Mouse (Mus musculus): ENCODE data around the gene Ctbp2. TPM values are rescaled to one million over a fixed set of nuclear protein-coding genes. Genes with fewer than 3 reads are reported as not detected.

The Ctbp2 gene
- total and polyA plus RNA-seq, 3 experiments = 74.9 to 90.7 TPM; not detected in 1

DNA sequence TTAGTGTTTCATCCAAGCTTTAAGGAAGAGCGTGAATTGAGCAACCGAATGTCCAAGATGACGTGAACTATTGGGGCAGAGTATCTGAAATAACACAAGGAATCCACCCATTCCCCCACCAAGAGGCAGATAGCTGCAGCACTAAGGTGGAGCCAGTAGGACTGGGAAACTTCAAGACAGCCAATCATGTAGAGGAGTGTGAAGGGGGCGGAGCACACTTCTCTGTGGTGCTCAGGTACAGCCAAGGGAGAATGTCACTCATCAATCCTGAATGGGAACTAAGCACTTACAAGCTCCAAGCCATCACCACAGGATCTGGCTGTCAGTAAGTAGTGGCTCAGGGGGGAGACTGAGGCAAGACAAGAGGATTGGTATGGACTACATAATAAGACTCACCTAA, 33.5 kb downstream of the Ctbp2 start:
- H3K9ac ChIP-seq (ENCODE audit: control insufficient read depth, low read depth, low read length, poor library complexity, severe bottlenecking) = no peak overlapping the region
- no peak overlapping the region for H3K27ac ChIP-seq (ENCODE audit: control insufficient read depth, low read depth, low read length)
- DNase-seq (ENCODE audit: low read depth, low spot score) = peak; percentile 16
- H3K79me2 ChIP-seq (ENCODE audit: control insufficient read depth, insufficient read depth, low read length, poor library complexity) = peaks cover 33% of the 10 kb centered on the region; the same call in 1 of the 2 replicates
- no peaks in the 10 kb centered on the region for H3K27me3 ChIP-seq (ENCODE audit: control insufficient read depth in 1 of 2, insufficient read depth in 2 of 2, low read length in 2 of 2)
- no peaks in the 10 kb centered on the region for H3K9me3 ChIP-seq (replicated peaks; ENCODE audit: insufficient read depth, low read length)
- peaks cover 5 to 6% of the 10 kb centered on the region in 2 experiments for H3K36me3 ChIP-seq (ENCODE audit: control insufficient read depth in 1 of 2, insufficient read depth in 2 of 2, low read length in 2 of 2)
- no peak for TF ChIP-seq ZC3H11A (IDR thresholded peaks at IDR 0.05; ENCODE audit: low read depth, low read length)
- 0 out of 4 replicates have a peak, but pooled peaks of 1 of the 2 experiments have one; percentile 4 for TF ChIP-seq POLR2A (IDR thresholded peaks at IDR 0.05; ENCODE audit: control insufficient read depth in 1 of 2, insufficient read depth in 1 of 2, low read depth in 1 of 2, low read length in 2 of 2, poor library complexity in 1 of 2)
- H3K4me3 ChIP-seq (ENCODE audit: control insufficient read depth in 1 of 2, insufficient read depth in 1 of 2, low read depth in 2 of 2, low read length in 2 of 2) = no peak overlapping the region
- H3K4me1 ChIP-seq (ENCODE audit: control insufficient read depth in 1 of 2, insufficient read depth in 2 of 2, low read length in 2 of 2) = peaks cover 2 to 7% of the 10 kb centered on the region in 2 experiments; a peak in 3 of 4 replicates

DNA sequence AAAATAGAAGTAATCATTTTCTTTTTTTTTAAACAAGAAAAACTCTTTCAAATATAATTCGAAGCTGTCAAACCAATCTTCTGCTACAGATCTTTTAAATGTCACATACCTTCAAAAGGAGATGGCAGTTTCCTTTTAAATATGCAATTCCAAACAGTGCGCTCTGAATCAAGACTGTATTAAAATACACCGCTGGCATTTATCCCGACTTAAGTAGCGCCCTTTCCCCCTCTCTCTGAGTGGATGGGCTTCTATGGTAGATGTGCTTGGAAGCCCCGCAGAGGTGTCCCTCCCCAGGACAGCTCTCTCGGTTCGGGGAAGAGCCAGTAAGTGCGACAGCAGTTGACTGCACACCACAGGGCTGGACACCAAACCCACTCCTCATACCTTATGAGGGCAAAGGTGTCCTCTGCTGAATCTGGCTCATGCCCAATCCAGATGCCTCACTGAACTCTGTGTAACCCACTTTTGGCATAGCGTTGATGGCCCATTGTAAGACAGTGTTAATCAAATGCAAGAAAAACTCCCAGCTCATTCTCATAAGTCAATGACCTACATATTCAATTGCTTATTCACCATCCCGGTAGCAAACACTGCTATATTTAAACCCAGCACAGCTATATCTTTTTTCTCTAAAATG, 34.4 kb downstream of the Ctbp2 start:
- Histone ChIP-seq H3K27ac (ENCODE audit: control insufficient read depth, low read depth, low read length) (no peak overlapping the region), H3K9me3 (replicated peaks; ENCODE audit: insufficient read depth, low read length) (no peaks in the 10 kb centered on the region), H3K9ac (ENCODE audit: control insufficient read depth, low read depth, low read length, poor library complexity, severe bottlenecking) (no peak overlapping the region), H3K79me2 (ENCODE audit: control insufficient read depth, insufficient read depth, low read length, poor library complexity) (peaks cover 34% of the 10 kb centered on the region; the same call in 1 of the 2 replicates), H3K27me3 (ENCODE audit: control insufficient read depth in 1 of 2, insufficient read depth in 2 of 2, low read length in 2 of 2) (no peaks in the 10 kb centered on the region), H3K4me3 (ENCODE audit: control insufficient read depth in 1 of 2, insufficient read depth in 1 of 2, low read depth in 2 of 2, low read length in 2 of 2) (no peak overlapping the region), H3K4me1 (ENCODE audit: control insufficient read depth in 1 of 2, insufficient read depth in 2 of 2, low read length in 2 of 2) (peaks cover 2 to 7% of the 10 kb centered on the region in 2 experiments; a peak in 3 of 4 replicates), H3K36me3 (ENCODE audit: control insufficient read depth in 1 of 2, insufficient read depth in 2 of 2, low read length in 2 of 2) (peaks cover 5 to 6% of the 10 kb centered on the region in 2 experiments)
- no peak for DNase-seq (ENCODE audit: low read depth, low spot score)
- TF ChIP-seq SMC3 (IDR thresholded peaks at IDR 0.05; ENCODE audit: low read depth, low read length) (no peak), GATA1 (IDR thresholded peaks at IDR 0.05; ENCODE audit: low read depth, low read length) (no peak), TBP (IDR thresholded peaks at IDR 0.05; ENCODE audit: low read depth, low read length) (no peak), MXI1 (IDR thresholded peaks at IDR 0.05; ENCODE audit: low read depth, low read length) (no peak), USF1 (IDR thresholded peaks at IDR 0.05; ENCODE audit: low read depth, low read length) (no peak), HCFC1 (IDR thresholded peaks at IDR 0.05; ENCODE audit: low read depth, low read length) (no peak), TAL1 (IDR thresholded peaks at IDR 0.05; ENCODE audit: low read length) (no peak), JUND (IDR thresholded peaks at IDR 0.05; ENCODE audit: low read depth, low read length) (no peak), ZKSCAN1 (IDR thresholded peaks at IDR 0.05; ENCODE audit: low read depth, low read length) (no peak)

DNA sequence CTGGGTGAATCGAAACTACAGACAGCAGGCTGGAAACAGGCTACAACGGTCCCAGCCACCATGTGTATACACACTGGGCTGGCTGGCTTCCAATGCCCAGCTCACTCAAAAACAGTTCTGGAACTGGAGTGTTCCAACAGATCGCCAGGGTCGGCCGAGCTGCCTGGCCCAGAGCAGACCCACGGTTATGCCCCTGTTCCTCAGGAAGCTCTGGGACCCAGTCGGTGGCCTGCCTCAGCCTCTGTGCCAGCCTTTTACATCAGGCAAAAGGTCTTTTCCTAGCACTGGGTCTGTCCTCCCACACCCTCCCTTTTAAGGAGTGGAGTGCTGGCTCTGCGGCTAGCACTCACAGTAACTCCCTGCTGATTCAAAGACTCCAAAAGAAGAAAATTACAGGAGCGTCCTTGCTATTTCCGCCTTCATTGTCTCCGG, 35.3 kb downstream of the Ctbp2 start:
- peaks cover 2 to 7% of the 10 kb centered on the region in 2 experiments; a peak in 3 of 4 replicates for H3K4me1 ChIP-seq (ENCODE audit: control insufficient read depth in 1 of 2, insufficient read depth in 2 of 2, low read length in 2 of 2)
- no peaks in the 10 kb centered on the region for H3K9me3 ChIP-seq (replicated peaks; ENCODE audit: insufficient read depth, low read length)
- H3K36me3 ChIP-seq (ENCODE audit: control insufficient read depth in 1 of 2, insufficient read depth in 2 of 2, low read length in 2 of 2) = peaks cover 5 to 6% of the 10 kb centered on the region in 2 experiments
- peaks cover 34% of the 10 kb centered on the region; the same call in 1 of the 2 replicates for H3K79me2 ChIP-seq (ENCODE audit: control insufficient read depth, insufficient read depth, low read length, poor library complexity)
- H3K27me3 ChIP-seq (ENCODE audit: control insufficient read depth in 1 of 2, insufficient read depth in 2 of 2, low read length in 2 of 2) = no peaks in the 10 kb centered on the region
- no peak overlapping the region for H3K9ac ChIP-seq (ENCODE audit: control insufficient read depth, low read depth, low read length, poor library complexity, severe bottlenecking)
- DNase-seq (ENCODE audit: low read depth, low spot score) = no peak
- H3K4me3 ChIP-seq (ENCODE audit: control insufficient read depth in 1 of 2, insufficient read depth in 1 of 2, low read depth in 2 of 2, low read length in 2 of 2) = no peak overlapping the region
- H3K27ac ChIP-seq (ENCODE audit: control insufficient read depth, low read depth, low read length) = no peak overlapping the region
- TF ChIP-seq NRF1 (IDR thresholded peaks at IDR 0.05; ENCODE audit: insufficient read depth, low read depth, low read length, poor library complexity, severe bottlenecking) (no peak), MYC (IDR thresholded peaks at IDR 0.05; ENCODE audit: low read depth, low read length) (no peak), NELFE (IDR thresholded peaks at IDR 0.05; ENCODE audit: low read depth, low read length) (no peak), CHD2 (IDR thresholded peaks at IDR 0.05; ENCODE audit: low read length) (no peak), RCOR1 (IDR thresholded peaks at IDR 0.05; ENCODE audit: low read depth, low read length) (no peak), MAZ (IDR thresholded peaks at IDR 0.05; ENCODE audit: low read depth, low read length) (no peak), MYB (IDR thresholded peaks at IDR 0.05; ENCODE audit: low read depth, low read length) (no peak), ZMIZ1 (IDR thresholded peaks at IDR 0.05; ENCODE audit: low read depth, low read length) (no peak), JUND (IDR thresholded peaks at IDR 0.05; ENCODE audit: low read depth, low read length) (no peak), GATA1 (IDR thresholded peaks at IDR 0.05; ENCODE audit: low read depth, low read length) (no peak), USF2 (IDR thresholded peaks at IDR 0.05; ENCODE audit: borderline replicate concordance in 1 of 2, insufficient read depth in 1 of 2, low read depth in 1 of 2, low read length in 2 of 2) (no peak), ETS1 (IDR thresholded peaks at IDR 0.05; ENCODE audit: low read depth, low read length) (no peak), RAD21 (IDR thresholded peaks at IDR 0.05; ENCODE audit: low read depth, low read length) (no peak), UBTF (IDR thresholded peaks at IDR 0.05; ENCODE audit: borderline replicate concordance, insufficient read depth, low read depth, low read length) (no peak), HCFC1 (IDR thresholded peaks at IDR 0.05; ENCODE audit: low read depth, low read length) (no peak)
